Mouse (Mus musculus): ENCODE data around the gene Sall2.
"Not testable (repeated sequence)": the region's sequence is repeated elsewhere in the genome, so short reads cannot be mapped to it uniquely, and the experiment has no call there.

Gene Sall2

GRCm38 (mm10) chr14:52303517-52303916 lies 25.0 kb downstream of the Sall2 start:
- DNase-seq (ENCODE audit: low spot score in 2 of 2) = not testable (repeated sequence)

- no peak for DNase-seq (ENCODE audit: low spot score in 2 of 2)
These were observed 32.9 kb downstream of the Sall2 start for GRCm38 (mm10) chr14:52295558-52296264.

GRCm38 (mm10) chr14:52284191-52284590 lies 44.4 kb downstream of the Sall2 start:
- DNase-seq (ENCODE audit: low spot score in 2 of 2) = no peak

DNA sequence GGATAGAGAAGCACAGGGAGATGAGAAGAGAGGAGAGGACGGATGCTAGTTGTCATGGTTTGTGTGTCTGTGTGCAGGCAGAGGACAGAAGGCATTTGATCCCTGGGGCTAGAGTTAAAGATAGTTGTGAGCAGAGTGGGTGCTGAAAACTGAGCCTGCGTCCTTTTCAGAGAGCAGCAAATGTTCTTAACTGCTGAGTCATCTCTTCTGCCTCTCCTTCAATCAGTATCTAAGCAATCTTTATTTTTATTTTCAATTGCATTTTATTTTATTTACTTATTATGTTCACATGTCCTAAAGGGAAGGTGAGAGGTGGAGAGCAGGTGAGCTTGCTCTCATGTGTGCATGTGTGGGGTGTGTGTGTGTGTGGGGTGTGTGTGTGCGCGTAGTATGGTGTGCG lies 44.9 kb downstream of the Sall2 start:
- DNase-seq (ENCODE audit: low spot score in 2 of 2) = no peak

DNA sequence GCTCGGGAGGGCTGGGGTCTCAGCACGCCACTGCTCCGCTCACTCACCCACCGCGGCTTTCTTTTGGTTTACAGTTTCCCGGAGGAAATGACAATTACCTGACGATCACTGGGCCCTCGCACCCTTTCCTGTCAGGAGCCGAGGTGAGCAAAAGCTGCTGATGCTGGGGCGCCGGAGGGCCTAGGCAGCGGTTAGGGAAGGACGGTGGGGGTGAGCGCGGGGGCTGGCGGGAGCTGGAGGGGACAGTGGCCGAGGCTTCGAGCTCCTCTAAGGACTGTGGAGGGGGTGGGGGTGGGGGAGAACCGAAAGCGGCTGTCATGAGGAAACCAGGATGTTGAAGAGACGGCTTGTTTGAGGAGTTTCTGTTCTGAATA lies 48.8 kb downstream of the Sall2 start:
- DNase-seq (ENCODE audit: low spot score in 2 of 2) = no peak

DNA sequence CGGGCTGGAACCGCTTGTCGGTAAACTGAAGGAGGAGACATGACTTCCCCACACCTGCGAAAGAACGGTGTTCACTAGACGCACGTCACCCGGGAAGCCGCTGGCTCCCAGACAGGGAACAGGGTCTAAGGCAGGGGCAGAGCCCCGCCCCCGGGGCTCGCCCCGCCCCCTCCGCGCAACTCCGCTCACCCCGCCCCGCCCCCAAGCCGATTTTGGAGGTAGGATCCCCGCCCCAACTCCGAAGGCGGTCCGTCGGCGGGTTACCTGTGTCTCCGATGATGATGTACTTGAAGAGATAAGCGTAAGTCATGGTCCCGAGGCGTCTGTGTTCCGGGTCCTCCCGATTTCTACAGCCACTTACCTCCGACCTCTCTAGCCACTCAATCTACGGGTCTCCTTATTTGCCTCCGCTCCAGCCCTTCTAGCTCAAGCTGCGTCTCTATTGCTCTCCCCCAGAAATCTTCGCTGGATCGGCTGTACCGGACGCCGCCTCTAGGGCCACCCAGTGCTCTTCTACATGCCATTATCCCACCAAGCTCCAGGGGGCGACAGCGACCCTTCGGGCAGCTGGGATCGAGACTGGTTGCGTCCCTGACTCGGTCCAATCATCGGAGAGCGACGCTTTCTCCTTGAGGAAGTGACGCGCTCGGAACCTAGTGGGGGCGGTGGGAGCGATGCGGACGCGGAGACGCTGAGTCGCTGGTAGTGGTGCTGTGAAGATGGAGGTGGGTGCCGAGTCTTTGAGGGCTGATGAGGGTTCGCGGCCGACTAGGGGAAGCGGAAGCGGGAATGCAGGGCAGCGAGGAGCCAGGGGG lies 49.4 kb downstream of the Sall2 start, which contains the start of the genes Tox4 and Rab2b:
TSS of gene Tox4 (plus strand) at position 215 of the 815 bp plus-strand sequence.
TSS of gene Rab2b (minus strand) at position 614 of the 815 bp plus-strand sequence.
- peak; percentile 98 to 99 for DNase-seq (ENCODE audit: low spot score in 2 of 2)

DNA sequence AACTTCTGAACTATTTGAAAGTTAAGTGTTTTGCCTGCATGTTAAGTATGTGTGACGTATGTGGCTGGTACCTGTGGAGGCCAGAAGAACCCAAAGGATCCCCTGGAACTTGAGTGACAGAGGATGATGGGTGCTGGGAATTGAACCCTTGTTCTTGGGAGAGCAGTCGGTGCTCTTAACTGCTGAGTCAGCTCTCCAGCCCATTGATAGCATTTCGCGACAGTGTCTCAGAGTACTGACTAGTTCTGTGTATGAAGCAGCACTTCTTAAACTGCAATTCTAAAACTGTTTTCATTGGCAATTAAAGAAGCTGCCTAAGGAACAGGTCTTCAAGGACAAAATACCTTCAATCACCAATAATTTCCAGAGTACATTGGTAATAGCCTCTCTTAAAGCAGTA lies 51.4 kb downstream of the Sall2 start:
- DNase-seq (ENCODE audit: low spot score in 2 of 2) = no peak

DNA sequence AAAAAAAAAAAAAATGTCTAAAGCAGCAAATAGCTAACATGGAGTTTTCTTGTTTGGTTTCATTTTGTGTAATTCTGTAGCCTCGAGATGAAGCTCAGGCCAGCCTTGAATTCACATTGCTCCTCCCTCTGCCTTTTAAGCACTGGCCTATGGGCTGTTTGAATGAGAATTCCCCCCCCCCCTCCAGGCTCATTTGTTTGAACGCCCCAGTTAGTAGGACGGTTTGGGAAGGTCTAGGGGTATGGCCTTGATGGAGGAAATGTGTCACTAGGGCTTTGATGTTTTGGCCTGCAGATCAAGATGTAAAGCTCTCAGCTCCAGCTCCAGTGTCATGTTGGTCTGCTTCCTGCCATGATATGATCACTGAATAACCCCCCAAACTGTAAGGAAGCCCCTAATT lies 55.8 kb downstream of the Sall2 start:
- DNase-seq (ENCODE audit: low spot score in 2 of 2) = no peak

Measured in frontal cortex, postnatal 14 days (tissue).